Mouse (Mus musculus): ENCODE measurements around the gene Prkd1. TPM values are rescaled to one million over a fixed set of nuclear protein-coding genes. Genes with fewer than 3 reads are reported as not detected.
"Not testable (repeated sequence)": the region's sequence is repeated elsewhere in the genome, so short reads cannot be mapped to it uniquely, and the experiment has no call there.

Gene Prkd1
- polyA plus RNA-seq, 1 experiment from 2014 or later = 4.0 TPM

DNA sequence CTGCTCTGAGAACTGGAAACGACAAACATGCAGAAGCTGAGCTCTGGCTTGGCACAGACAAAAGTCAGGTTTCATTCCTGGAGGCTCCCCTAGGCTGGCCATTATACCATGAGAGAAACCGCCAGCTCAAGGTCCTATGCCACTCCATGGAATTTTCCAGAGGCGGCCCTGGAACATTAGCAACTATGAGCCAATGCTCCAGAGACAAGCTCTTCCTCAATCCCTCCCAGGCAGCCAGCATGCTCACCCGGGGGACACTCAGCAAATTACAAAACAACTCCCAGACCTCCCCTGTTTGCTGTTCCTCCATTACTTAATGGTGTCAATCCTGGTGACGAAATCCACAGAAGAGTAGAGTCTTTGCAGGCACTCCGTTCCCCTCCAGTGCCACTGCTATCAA, 14.5 kb downstream of the Prkd1 start:
- DNase-seq (ENCODE audit: low spot score) (no peak), ATAC-seq (no peak)
- Histone ChIP-seq H3K36me3 (ENCODE audit: insufficient read depth, low read length) (no peaks in the 10 kb centered on the region), H3K4me3 (ENCODE audit: low read depth, low read length) (no peak overlapping the region), H3K9ac (replicated peaks; ENCODE audit: low read depth) (no peak overlapping the region), H3K9me3 (ENCODE audit: low read length) (no peaks in the 10 kb centered on the region), H3K27ac (ENCODE audit: low read length) (no peak overlapping the region), H3K4me2 (replicated peaks; ENCODE audit: low read depth, low read length) (no peak overlapping the region), H3K27me3 (replicated peaks; ENCODE audit: insufficient read depth, low read length) (no peaks in the 10 kb centered on the region), H3K4me1 (ENCODE audit: insufficient read depth, low read depth, low read length) (no peaks in the 10 kb centered on the region)
- 68% methylated on average over 6 of the region's 6 CpGs for WGBS
- TF ChIP-seq CTCF (IDR thresholded peaks at IDR 0.05) (no peak), EP300 (IDR thresholded peaks at IDR 0.05) (no peak)

DNA sequence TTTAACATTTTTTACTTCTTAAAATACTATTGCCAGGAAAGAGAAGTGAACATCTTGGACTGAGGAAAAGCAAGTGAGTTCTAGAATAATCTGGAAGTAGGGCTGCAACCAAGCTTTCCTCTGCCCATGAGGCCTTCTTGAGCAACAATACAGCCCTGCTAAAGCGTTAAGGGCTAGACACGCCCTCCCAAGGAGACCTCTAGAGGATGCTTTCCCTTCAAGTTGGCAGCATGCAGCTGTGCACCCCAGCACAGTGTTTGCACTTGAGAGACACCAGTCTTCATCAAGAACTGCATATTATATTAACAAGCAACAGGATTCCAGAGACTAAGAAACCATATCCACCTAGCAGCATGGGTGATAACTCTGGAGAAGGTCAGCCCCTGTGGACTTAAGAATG, 22.8 kb downstream of the Prkd1 start:
- not testable (repeated sequence) for H3K4me1 ChIP-seq (ENCODE audit: insufficient read depth, low read depth, low read length); H3K9ac ChIP-seq (replicated peaks; ENCODE audit: low read depth); H3K4me2 ChIP-seq (replicated peaks; ENCODE audit: low read depth, low read length); ATAC-seq; H3K9me3 ChIP-seq (ENCODE audit: low read length); H3K27me3 ChIP-seq (replicated peaks; ENCODE audit: insufficient read depth, low read length); H3K36me3 ChIP-seq (ENCODE audit: insufficient read depth, low read length); H3K27ac ChIP-seq (ENCODE audit: low read length); H3K4me3 ChIP-seq (ENCODE audit: low read depth, low read length); DNase-seq (ENCODE audit: low spot score)
- 13% methylated on average over 1 of the region's 2 CpGs for WGBS

DNA sequence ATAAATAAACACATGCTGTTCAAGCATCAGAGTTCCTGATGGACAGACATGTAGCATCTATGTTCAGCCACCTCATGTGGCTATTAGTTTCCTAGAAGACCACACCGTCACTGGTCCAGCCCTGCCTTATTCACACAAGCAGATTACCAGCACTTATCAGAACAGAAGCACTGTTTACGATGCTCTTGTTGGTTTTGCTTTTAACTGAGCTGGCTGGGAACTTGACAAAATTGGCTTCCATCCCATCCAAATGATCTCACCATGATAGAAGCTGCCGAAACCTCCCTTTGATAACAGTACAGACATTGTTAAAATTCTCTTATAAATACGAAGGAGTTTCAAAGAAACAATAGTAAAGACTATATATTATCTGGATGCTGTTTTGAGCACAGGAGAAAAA, 24.7 kb downstream of the Prkd1 start:
- H3K4me3 ChIP-seq (ENCODE audit: low read depth, low read length) = no peak overlapping the region
- ATAC-seq (no peak), DNase-seq (ENCODE audit: low spot score) (no peak)
- no peaks in the 10 kb centered on the region for H3K36me3 ChIP-seq (ENCODE audit: insufficient read depth, low read length)
- no peaks in the 10 kb centered on the region for H3K9me3 ChIP-seq (ENCODE audit: low read length)
- H3K27ac ChIP-seq (ENCODE audit: low read length) = no peak overlapping the region
- H3K4me2 ChIP-seq (replicated peaks; ENCODE audit: low read depth, low read length) = no peak overlapping the region
- no peaks in the 10 kb centered on the region for H3K4me1 ChIP-seq (ENCODE audit: insufficient read depth, low read depth, low read length)
- H3K9ac ChIP-seq (replicated peaks; ENCODE audit: low read depth) = no peak overlapping the region
- WGBS = 18% methylated on average over 4 of the region's 4 CpGs
- TF ChIP-seq CTCF (IDR thresholded peaks at IDR 0.05) (no peak), EP300 (IDR thresholded peaks at IDR 0.05) (no peak)
- H3K27me3 ChIP-seq (replicated peaks; ENCODE audit: insufficient read depth, low read length) = no peaks in the 10 kb centered on the region

DNA sequence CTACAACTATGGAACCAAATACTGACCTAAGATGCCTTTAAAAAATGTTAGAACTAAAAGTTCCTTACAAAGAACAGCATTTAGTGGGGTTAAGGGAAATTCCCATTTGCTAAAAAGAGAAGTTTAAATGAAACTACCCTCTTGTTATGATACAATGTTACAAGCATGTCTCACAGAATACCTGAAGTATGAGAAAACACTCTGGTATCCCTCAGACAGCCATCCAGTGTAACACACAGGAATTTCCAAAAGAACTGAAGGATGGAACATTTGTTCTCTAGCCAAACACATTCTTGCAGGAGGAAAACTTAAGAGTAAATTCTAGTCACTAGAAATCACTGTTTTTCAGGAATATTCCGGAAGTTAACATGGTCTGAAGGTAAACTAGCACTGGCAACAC, 33.0 kb downstream of the Prkd1 start:
- no peaks in the 10 kb centered on the region for H3K27me3 ChIP-seq (replicated peaks; ENCODE audit: insufficient read depth, low read length)
- H3K36me3 ChIP-seq (ENCODE audit: insufficient read depth, low read length) = no peaks in the 10 kb centered on the region
- no peaks in the 10 kb centered on the region for H3K4me1 ChIP-seq (ENCODE audit: insufficient read depth, low read depth, low read length)
- no peak overlapping the region for H3K9ac ChIP-seq (replicated peaks; ENCODE audit: low read depth)
- no peak for ATAC-seq
- no peak overlapping the region for H3K4me2 ChIP-seq (replicated peaks; ENCODE audit: low read depth, low read length)
- H3K4me3 ChIP-seq (ENCODE audit: low read depth, low read length) = no peak overlapping the region
- H3K27ac ChIP-seq (ENCODE audit: low read length) = no peak overlapping the region
- no peaks in the 10 kb centered on the region for H3K9me3 ChIP-seq (ENCODE audit: low read length)
- TF ChIP-seq EP300 (IDR thresholded peaks at IDR 0.05) (no peak), CTCF (IDR thresholded peaks at IDR 0.05) (no peak)
- 86% methylated on average over 1 of the region's 1 CpGs for WGBS
- DNase-seq (ENCODE audit: low spot score) = no peak

DNA sequence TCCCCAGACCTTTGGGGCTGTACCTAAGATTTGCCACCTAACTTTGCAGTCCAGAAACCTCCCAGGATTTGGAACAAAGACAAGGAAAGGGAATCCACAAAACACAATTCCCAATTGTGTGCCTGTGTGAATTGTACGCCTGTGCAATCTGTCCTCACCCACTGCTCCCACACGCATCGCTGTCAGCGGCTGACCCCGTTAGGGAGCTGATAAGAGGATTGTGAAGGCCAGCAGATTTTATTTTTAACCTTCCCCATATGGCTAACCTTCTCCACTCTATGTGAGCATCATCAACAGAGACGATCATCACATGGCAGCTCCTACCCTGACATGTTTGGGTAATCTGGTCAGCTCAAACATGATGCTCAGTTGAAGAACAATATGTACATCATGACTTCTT, 34.6 kb downstream of the Prkd1 start:
- WGBS = 33% methylated on average over 6 of the region's 6 CpGs
- no peak for DNase-seq (ENCODE audit: low spot score)
- H3K4me3 ChIP-seq (ENCODE audit: low read depth, low read length) = no peak overlapping the region

DNA sequence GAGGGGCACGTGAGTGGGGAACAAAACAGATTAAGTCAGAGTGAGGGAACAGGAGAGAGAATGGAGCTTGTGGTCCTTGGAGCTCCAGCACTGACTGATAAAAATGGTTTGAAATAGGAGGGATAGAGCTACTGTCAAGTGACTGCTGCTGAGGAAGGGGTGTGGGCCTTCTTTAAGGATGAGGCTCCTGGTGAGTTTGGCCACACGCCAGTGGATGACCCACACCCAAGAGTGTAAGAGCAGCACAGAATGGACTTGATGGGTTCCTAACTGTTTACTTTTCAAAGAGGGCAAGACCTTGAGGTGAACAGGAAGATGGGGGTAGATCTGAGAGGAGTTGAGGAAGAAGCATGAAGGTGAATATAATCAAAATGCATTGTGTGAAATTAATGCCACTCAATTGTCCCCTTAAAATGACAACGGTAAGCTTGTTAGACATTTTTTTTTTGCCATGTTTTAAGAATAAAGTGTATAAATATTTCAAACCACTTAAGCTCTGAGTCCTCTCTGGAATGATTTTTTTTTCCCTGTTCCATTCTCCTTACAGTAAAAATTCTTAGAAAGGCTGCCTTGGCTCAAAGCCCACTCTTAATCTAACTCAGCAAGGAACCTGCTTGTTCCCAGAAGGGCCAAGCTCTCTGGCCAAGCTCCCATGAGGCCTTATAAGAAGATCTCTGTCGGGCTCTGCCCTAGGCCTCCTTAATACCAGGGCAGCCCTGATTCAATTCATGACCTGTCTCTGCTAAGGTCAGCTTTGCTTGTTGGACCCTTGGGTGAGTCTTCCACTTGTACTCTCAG, 42.0 kb downstream of the Prkd1 start:
- no peak overlapping the region for H3K4me2 ChIP-seq (replicated peaks; ENCODE audit: low read depth, low read length)
- DNase-seq (ENCODE audit: low spot score) = peak; percentile 34

More for the DNA sequence above, 34.6 kb downstream of the Prkd1 start:
- Histone ChIP-seq H3K27me3 (replicated peaks; ENCODE audit: insufficient read depth, low read length) (no peaks in the 10 kb centered on the region), H3K9me3 (ENCODE audit: low read length) (no peaks in the 10 kb centered on the region), H3K27ac (ENCODE audit: low read length) (no peak overlapping the region), H3K36me3 (ENCODE audit: insufficient read depth, low read length) (no peaks in the 10 kb centered on the region), H3K4me2 (replicated peaks; ENCODE audit: low read depth, low read length) (no peak overlapping the region), H3K4me1 (ENCODE audit: insufficient read depth, low read depth, low read length) (no peaks in the 10 kb centered on the region), H3K9ac (replicated peaks; ENCODE audit: low read depth) (no peak overlapping the region)
- ATAC-seq = no peak
- TF ChIP-seq CTCF (IDR thresholded peaks at IDR 0.05) (no peak), EP300 (IDR thresholded peaks at IDR 0.05) (no peak)

More for the DNA sequence above, 42.0 kb downstream of the Prkd1 start:
- H3K27ac ChIP-seq (ENCODE audit: low read length) = no peak overlapping the region
- no peak for TF ChIP-seq EP300 (IDR thresholded peaks at IDR 0.05)
- no peak for TF ChIP-seq CTCF (IDR thresholded peaks at IDR 0.05)
- H3K36me3 ChIP-seq (ENCODE audit: insufficient read depth, low read length) = no peaks in the 10 kb centered on the region
- no peaks in the 10 kb centered on the region for H3K9me3 ChIP-seq (ENCODE audit: low read length)
- no peaks in the 10 kb centered on the region; the same call in 1 of the 2 replicates for H3K4me1 ChIP-seq (ENCODE audit: insufficient read depth, low read depth, low read length)
- ATAC-seq = peak; percentile 28
- H3K9ac ChIP-seq (replicated peaks; ENCODE audit: low read depth) = no peak overlapping the region
- H3K27me3 ChIP-seq (replicated peaks; ENCODE audit: insufficient read depth, low read length) = no peaks in the 10 kb centered on the region
- 27% methylated on average over 4 of the region's 4 CpGs for WGBS
- no peak overlapping the region for H3K4me3 ChIP-seq (ENCODE audit: low read depth, low read length)

All from lung, postnatal 0 days (tissue).